Mouse (Mus musculus) cerebellum, adult (tissue): ENCODE results near the gene Serpinb2.

Source experiments
- ATAC-seq: cut with Nextera tagmentation; 2 replicates; pipeline ENCODE4 v1.9.2; 2017; ENCODE audit warnings: mild to moderate bottlenecking, moderate library complexity, mixed read lengths; ENCODE audit not compliant: insufficient number of reproducible peaks, low FRiP score, low TSS enrichment

Serpinb2 gene

GRCm38 (mm10) chr1:107577514-107577913, 66.3 kb downstream of the Serpinb2 start:
- no peak for ATAC-seq

GRCm38 (mm10) chr1:107581220-107581619, 70.0 kb downstream of the Serpinb2 start:
- ATAC-seq: no peak

GRCm38 (mm10) chr1:107582900-107583299, 71.7 kb downstream of the Serpinb2 start:
- ATAC-seq: no peak

GRCm38 (mm10) chr1:107583958-107584376, 72.7 kb downstream of the Serpinb2 start:
- no peak for ATAC-seq

- no peak for ATAC-seq
Observed at GRCm38 (mm10) chr1:107584932-107585331, 73.7 kb downstream of the Serpinb2 start.
